Mouse (Mus musculus) liver, postnatal 0 days (tissue): Measurements from ENCODE around the gene Ctbp2. TPM values are rescaled to one million over a fixed set of nuclear protein-coding genes. Genes with fewer than 3 reads are reported as not detected.

Source experiments
- ATAC-seq: fragments of 200-750 bp; cut with Nextera tagmentation; 2 replicates; pipeline ENCODE4 v1.8.0; 2017; ENCODE audit warnings: mild to moderate bottlenecking, moderate library complexity
- DNase-seq: peaks from one replicate; pipeline ENCODE4 v3.0.0-alpha.2; 2016
- H3K27ac ChIP-seq: fragments of 300-500 bp; sonication (generic); 2 replicates; pipeline ENCODE4 v1.5.1; 2014; ENCODE audit warnings: antibody characterized with exemption, moderate library complexity, mild to moderate bottlenecking, low read depth
- H3K27me3 ChIP-seq: fragments of 300-500 bp; sonication (generic); 2 replicates; pipeline ENCODE4 v1.6.1; 2014; ENCODE audit warnings: low read length, control low read depth, mixed read lengths; ENCODE audit not compliant: insufficient read depth
- H3K36me3 ChIP-seq: fragments of 300-500 bp; sonication (generic); replicated peaks from 2 replicates; pipeline ENCODE4 v1.6.1; 2014; ENCODE audit warnings: mild to moderate bottlenecking, control low read depth, low read length, moderate library complexity, mixed read lengths; ENCODE audit not compliant: insufficient read depth
- H3K4me1 ChIP-seq: fragments of 300-500 bp; sonication (generic); 2 replicates; pipeline ENCODE4 v1.6.1; 2014; ENCODE audit warnings: antibody characterized with exemption, mild to moderate bottlenecking, control low read depth; ENCODE audit not compliant: insufficient read depth
- H3K4me2 ChIP-seq: fragments of 300-500 bp; sonication (generic); 2 replicates; pipeline ENCODE4 v1.6.1; 2014; ENCODE audit warnings: low read depth, mild to moderate bottlenecking, low read length, moderate library complexity, mixed read lengths
- H3K4me3 ChIP-seq: fragments of 300-500 bp; sonication (generic); 2 replicates; pipeline ENCODE4 v1.5.1; 2014; ENCODE audit warnings: low read depth, low read length
- H3K9ac ChIP-seq: fragments of 300-500 bp; sonication (generic); replicated peaks from 2 replicates; pipeline ENCODE4 v1.6.1; 2014; ENCODE audit warnings: mild to moderate bottlenecking, moderate library complexity
- H3K9me3 ChIP-seq: fragments of 300-500 bp; sonication (generic); 2 replicates; pipeline ENCODE4 v1.6.1; 2016; ENCODE audit warnings: mild to moderate bottlenecking, control low read depth, low read length, mixed read lengths
- CTCF ChIP-seq: sonication (generic); IDR thresholded peaks from 2 replicates; pipeline ENCODE4 v1.5.1; 2016; ENCODE audit warnings: antibody characterized with exemption, low read depth
- EP300 ChIP-seq: IDR thresholded peaks from 2 replicates; pipeline ENCODE4 v1.6.1; 2016; ENCODE audit warnings: antibody characterized with exemption, low read depth, mild to moderate bottlenecking
- whole genome bisulfite sequencing: fragments of 180-500 bp; shearing (Covaris S2); extraction: QIAGEN DNeasy Blood & Tissue Kit; methylation state at CpG from one replicate; pipeline ENCODE4 v1.1.7; 2014; ENCODE audit not compliant: insufficient replicate concordance; 5-methylcytosine and 5-hydroxymethylcytosine counted together
- polyA plus RNA-seq: library from polyadenylated mRNA; unstranded; fragments of >200 nt; fragmentation: Nextera tagmentation; extraction: Ambion mirVana; gene quantifications from 2 replicates; pipeline ENCODE4 v1.2.1, GENCODE M21; 2015

The Ctbp2 gene
- polyA plus RNA-seq, 1 experiment from 2014 or later, result 6.1 TPM

GRCm38 (mm10) chr7:133133552-133133951, 9.4 kb upstream of the Ctbp2 start:
- Histone ChIP-seq H3K4me2 (no peak overlapping the region), H3K9me3 (peaks cover 3% of the 10 kb centered on the region; the same call in 1 of the 2 replicates), H3K4me1 (no peaks in the 10 kb centered on the region), H3K9ac (no peak overlapping the region), H3K27ac (no peak overlapping the region), H3K4me3 (no peak overlapping the region), H3K36me3 (no peaks in the 10 kb centered on the region), H3K27me3 (no peaks in the 10 kb centered on the region)
- DNase-seq (no peak), ATAC-seq (no peak)
- 69% methylated on average over 5 of the region's 5 CpGs for WGBS
- no peak for TF ChIP-seq EP300
- peak; percentile 64 for TF ChIP-seq CTCF

- Histone ChIP-seq H3K27ac (no peak overlapping the region), H3K4me3 (no peak overlapping the region), H3K4me1 (no peaks in the 10 kb centered on the region), H3K9ac (no peak overlapping the region), H3K9me3 (peaks cover 3% of the 10 kb centered on the region; the same call in 1 of the 2 replicates), H3K27me3 (no peaks in the 10 kb centered on the region), H3K36me3 (no peaks in the 10 kb centered on the region), H3K4me2 (no peak overlapping the region)
- WGBS, result 84% methylated on average over 5 of the region's 5 CpGs
- no peak for TF ChIP-seq EP300
- no peak for TF ChIP-seq CTCF
- ATAC-seq, result no peak
- DNase-seq, result no peak
Observed at GRCm38 (mm10) chr7:133132702-133133101, 8.5 kb upstream of the Ctbp2 start.

GRCm38 (mm10) chr7:133124701-133125485, 739 bp upstream of the Ctbp2 start:
- WGBS, result 12% methylated on average over 34 of the region's 34 CpGs
- peak overlapping the region; percentile 88 for H3K27ac ChIP-seq
- peak overlapping the region; percentile 62 for H3K9ac ChIP-seq
- peak overlapping the region; percentile 77 for H3K4me3 ChIP-seq
- TF ChIP-seq EP300 (no peak), CTCF (no peak)
- DNase-seq (no peak), ATAC-seq (0 out of 2 replicates have a peak, but pooled peaks have one; percentile 3)
- H3K36me3 ChIP-seq, result no peaks in the 10 kb centered on the region
- peaks cover 14% of the 10 kb centered on the region for H3K4me1 ChIP-seq
- peaks cover 29% of the 10 kb centered on the region for H3K27me3 ChIP-seq
- H3K4me2 ChIP-seq, result peak overlapping the region; percentile 79
- peaks cover 3% of the 10 kb centered on the region; the same call in 1 of the 2 replicates for H3K9me3 ChIP-seq

GRCm38 (mm10) chr7:133123244-133123998, 733 bp downstream of the Ctbp2 start, which contains the start of gene Fgfr2:
Gene Fgfr2 (minus strand): TSS chr7:133123350.
- peak within 1 kb of the TSS; percentile 79 for H3K4me2 ChIP-seq
- peak within 1 kb of the TSS; percentile 79 for H3K9ac ChIP-seq
- peak within 1 kb of the TSS; percentile 77 for H3K4me3 ChIP-seq
- ATAC-seq (peak; percentile 22; the same call in 1 of the 2 replicates), DNase-seq (peak; percentile 60)
- WGBS, result under 1% methylated on average over 36 of the region's 53 CpGs
- H3K27ac ChIP-seq, result peak within 1 kb of the TSS; percentile 88
- no peaks in the 10 kb centered on the region for H3K36me3 ChIP-seq
- H3K9me3 ChIP-seq, result no peaks in the 10 kb centered on the region
- TF ChIP-seq CTCF, result no peak
- TF ChIP-seq EP300, result no peak
- H3K4me1 ChIP-seq, result peaks cover 15% of the 10 kb centered on the region
- peaks cover 29% of the 10 kb centered on the region for H3K27me3 ChIP-seq

- peak overlapping the region; percentile 79 for H3K9ac ChIP-seq
- peak overlapping the region; percentile 77 for H3K4me3 ChIP-seq
- peaks cover 29% of the 10 kb centered on the region for H3K27me3 ChIP-seq
- WGBS, result under 1% methylated on average over 59 of the region's 102 CpGs
- DNase-seq, result peak; percentile 40
- H3K4me1 ChIP-seq, result peaks cover 15% of the 10 kb centered on the region
- TF ChIP-seq EP300 (no peak), CTCF (no peak)
- ATAC-seq, result no peak
- H3K27ac ChIP-seq, result peak overlapping the region; percentile 88
- peak overlapping the region; percentile 79 for H3K4me2 ChIP-seq
- no peaks in the 10 kb centered on the region for H3K9me3 ChIP-seq
- H3K36me3 ChIP-seq, result no peaks in the 10 kb centered on the region
Observed at GRCm38 (mm10) chr7:133122379-133123243, 1.5 kb downstream of the Ctbp2 start.
